Mouse (Mus musculus) CD4-positive naive resting alpha-beta T cell, adult 76 days (primary cell): ENCODE measurements around the gene Agtr2. TPM values are rescaled to one million over a fixed set of nuclear protein-coding genes. Genes with fewer than 3 reads are reported as not detected.

Experiments used
- total RNA-seq: library from RNA; stranded (reverse); gene quantifications from one replicate; pipeline ENCODE4 v1.2.4, GENCODE M21; 2023

Gene Agtr2
- not detected for total RNA-seq

GRCm38 (mm10) chrX:21484414-21484813 is at the start of gene Agtr2:
Agtr2 (plus strand) TSS chrX:21484544.

Other genes starting within 250 kb of the Agtr2 start
- not detected for gene Slc6a14, start 230.4 kb downstream of the Agtr2 start, total RNA-seq